Mouse (Mus musculus): Measurements from ENCODE around the gene Atg4c.

- no peak for TF ChIP-seq TCF12 (IDR thresholded peaks at IDR 0.05; ENCODE audit: low read depth, low read length)
- TF ChIP-seq CTCF (conservative IDR thresholded peaks at IDR 0.05 in 1 of 2, IDR thresholded peaks at IDR 0.05 in 1 of 2; ENCODE audit: low read depth in 2 of 2, low read length in 2 of 2) = no peak
- no peak for TF ChIP-seq MAX (IDR thresholded peaks at IDR 0.05; ENCODE audit: low read length)
- no peak for TF ChIP-seq USF1 (IDR thresholded peaks at IDR 0.05; ENCODE audit: low read depth, low read length)
- no peak for TF ChIP-seq CHD2 (IDR thresholded peaks at IDR 0.05; ENCODE audit: low read length)
- TF ChIP-seq POLR2A (IDR thresholded peaks at IDR 0.05; ENCODE audit: low read depth, low read length) = no peak
Measured at GRCm38 (mm10) chr4:99160899-99161298, 32.8 kb upstream of the Atg4c start.
